Mouse (Mus musculus) urinary bladder, postnatal 4 days (tissue): ENCODE measurements at regions not wholly inside any gene's neighbourhood (a gene's known extent, or its start where the extent isn't known, plus 50 kb on each side); places are given as distances from the start of the nearest gene placed in this dataset.

Source experiments
- DNase-seq, 2 experiments: peaks; one replicate each; pipeline ENCODE4 v3.0.0; 2021 to 2022; ENCODE audit warnings: low spot score in 2 of 2

GRCm38 (mm10) chr13:37468304-37469178 is 123.5 kb downstream of the Ly86 start:
- DNase-seq = no peak

GRCm38 (mm10) chr13:37470230-37470907 is 125.4 kb downstream of the Ly86 start:
- DNase-seq = no peak

DNA sequence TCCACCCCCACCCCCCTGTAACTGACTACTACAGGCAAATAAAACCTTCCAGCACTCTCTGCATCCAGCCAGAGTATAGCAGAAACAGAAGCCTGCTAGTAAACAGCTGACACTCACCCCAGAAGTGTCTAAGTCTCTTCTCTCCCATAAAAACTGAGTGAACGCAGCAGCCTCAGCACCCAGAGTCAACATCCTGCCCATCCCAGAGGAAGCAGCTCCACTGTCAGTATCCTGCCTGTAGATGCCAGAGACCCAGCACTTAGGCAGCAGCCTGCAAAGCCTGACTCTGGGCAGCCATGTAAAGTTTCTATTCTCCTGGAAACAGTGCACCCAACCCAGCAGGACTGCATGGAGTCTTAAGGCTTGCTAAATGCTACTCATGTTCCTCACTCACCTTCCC is 128.4 kb downstream of the Ly86 start:
- DNase-seq = no peak

- no peak for DNase-seq
These were observed 130.8 kb downstream of the Ly86 start for GRCm38 (mm10) chr13:37475804-37476203.

GRCm38 (mm10) chr13:37476256-37477053 is 131.4 kb downstream of the Ly86 start:
- no peak for DNase-seq

DNA sequence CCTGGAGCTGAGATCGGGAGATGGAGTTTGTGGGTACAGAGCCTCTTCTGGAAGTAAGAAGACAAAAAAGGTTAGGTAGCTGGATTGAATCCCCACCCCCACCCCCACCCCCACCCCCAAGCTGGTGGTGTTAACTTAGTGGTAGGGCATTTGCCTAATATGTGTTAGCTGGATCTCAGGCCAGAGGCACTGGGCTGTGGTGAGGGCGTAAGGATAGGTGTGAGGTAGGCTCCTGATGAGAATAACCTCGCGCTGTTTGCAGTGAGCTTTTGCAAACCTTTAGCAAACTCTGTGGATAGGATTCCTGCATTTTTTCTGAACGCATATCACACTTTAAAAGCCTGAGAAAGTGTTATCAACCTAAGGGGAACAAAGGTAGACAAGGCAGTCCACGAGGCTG is 132.3 kb downstream of the Ly86 start:
- no peak for DNase-seq

DNA sequence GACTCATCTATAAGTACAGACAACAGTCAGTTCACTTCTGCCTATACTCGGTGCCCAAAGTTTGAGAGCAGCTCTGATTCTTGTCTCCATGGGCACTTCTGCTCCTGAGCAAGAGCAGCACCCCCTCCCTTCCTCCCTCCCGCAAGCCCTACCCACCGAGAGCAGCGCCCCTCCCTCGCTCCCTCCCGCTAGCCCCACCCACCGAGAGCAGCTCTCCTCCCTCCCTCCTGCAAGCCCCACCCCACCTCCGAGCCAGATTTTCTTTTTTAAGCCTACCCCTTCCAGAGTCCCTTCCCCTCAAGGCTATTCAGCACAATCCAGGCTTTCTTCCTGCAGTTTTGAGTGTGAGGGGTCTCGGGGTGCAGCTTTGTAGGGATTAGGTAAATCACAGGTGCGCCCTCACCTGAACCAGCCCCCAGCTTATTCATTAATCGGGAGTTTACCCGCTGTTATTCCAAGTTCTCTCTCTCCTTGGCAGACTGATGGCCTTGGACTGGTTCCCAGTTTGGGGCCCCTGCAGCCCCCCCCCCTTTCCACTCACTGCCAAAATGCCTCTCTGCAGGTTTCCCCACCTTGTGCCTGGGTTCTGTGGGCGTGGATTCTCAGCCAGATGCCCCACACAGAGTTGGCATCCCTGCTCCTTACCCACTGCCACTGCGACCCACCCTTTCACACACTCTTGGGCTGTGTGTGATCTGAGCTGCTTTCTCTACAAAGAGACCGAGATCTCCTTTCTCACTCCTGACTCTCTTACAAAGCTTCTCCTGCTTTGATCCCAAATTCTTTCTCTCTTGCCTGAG is 132.9 kb downstream of the Ly86 start:
- DNase-seq = peak in 1 of 2 experiments; percentile 69

DNA sequence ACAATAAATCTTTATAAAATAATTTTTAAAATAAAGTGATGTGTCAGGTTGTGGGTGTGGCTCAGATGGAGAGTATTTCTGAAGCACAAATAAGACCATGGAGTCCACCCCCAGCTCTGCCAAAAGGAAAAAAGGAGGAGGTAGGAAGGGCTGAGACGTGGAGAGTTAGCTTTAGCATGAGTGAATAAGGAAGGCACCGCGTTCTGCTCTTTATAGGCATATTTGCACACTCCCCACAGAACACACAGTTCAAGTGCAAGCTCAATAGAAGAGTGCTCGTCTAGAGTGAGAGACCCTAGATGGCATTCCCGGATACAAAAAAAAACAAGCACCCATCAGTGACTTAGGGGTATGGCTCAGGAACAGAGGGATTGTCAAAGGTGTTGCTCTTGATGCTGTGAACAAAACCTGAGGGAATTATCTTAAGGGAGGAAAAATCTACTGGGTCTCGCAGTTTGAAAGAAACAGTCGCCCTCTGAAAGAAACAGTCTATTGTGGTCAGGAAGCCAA is 134.2 kb downstream of the Ly86 start:
- no peak for DNase-seq

GRCm38 (mm10) chr13:37481514-37481913 is 136.5 kb downstream of the Ly86 start:
- DNase-seq = no peak

- no peak for DNase-seq
These were observed 137.0 kb downstream of the Ly86 start for GRCm38 (mm10) chr13:37482038-37482437.

GRCm38 (mm10) chr13:37482589-37482988 is 137.6 kb downstream of the Ly86 start:
- DNase-seq = peak; percentile 60 to 68

- DNase-seq = peak in 1 of 2 experiments; percentile 63
These were observed 138.2 kb downstream of the Ly86 start for GRCm38 (mm10) chr13:37483010-37483855.

- no peak for DNase-seq
These were observed 139.6 kb downstream of the Ly86 start for GRCm38 (mm10) chr13:37484631-37485030.

GRCm38 (mm10) chr13:37492115-37493001 is 147.3 kb downstream of the Ly86 start:
- peak in 1 of 2 experiments; percentile 47 for DNase-seq

DNA sequence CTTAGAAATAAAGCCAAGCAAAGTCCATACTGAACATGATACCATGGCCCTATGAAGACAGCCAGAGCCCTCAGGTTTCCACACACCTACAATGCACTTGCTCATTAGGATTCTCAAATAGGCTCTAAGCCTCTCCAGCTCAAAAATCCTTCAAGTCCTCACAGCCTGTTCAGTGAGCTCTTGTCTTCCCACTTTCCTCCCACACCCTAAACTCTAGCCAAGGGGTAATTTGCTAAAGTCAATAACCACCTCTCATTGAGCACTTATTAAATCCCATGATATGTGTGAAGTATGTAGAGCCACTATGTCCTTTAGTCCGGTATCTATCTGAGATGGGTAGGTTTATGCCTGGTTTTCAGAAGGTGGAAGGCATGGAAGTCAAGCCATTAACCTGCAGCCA is 148.3 kb downstream of the Ly86 start:
- DNase-seq = no peak

DNA sequence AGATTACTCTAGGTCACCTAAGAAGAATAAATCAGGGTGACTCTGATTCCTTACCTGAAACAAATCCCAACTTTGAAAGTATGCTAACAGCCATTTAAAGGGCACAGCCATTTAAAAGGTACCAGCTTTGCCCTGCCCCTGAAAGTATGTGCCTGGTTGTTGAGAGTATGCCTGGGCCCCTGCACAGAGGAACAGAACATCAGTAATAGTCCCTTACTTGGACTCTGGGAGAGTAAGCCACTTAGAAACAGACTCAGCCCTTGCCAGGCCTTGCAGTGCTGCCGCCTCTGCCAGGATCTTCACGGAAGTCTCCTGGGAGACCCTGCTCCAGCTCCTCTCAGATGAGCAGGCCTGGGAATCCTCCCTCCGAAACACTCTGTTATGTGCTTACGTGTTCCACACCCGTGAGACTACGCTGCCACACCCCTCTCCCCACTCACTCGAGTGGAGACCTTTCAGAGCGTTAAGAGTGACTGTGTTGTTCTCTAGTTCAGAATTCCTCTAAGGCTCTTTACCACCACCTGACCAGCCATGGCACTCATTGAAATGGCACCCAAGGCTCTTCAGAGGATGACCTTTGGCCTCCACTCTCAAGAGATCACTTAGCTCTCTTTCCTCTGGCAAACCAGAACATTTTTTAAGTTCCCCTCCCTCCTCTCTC is 150.4 kb downstream of the Ly86 start:
- DNase-seq = no peak

DNA sequence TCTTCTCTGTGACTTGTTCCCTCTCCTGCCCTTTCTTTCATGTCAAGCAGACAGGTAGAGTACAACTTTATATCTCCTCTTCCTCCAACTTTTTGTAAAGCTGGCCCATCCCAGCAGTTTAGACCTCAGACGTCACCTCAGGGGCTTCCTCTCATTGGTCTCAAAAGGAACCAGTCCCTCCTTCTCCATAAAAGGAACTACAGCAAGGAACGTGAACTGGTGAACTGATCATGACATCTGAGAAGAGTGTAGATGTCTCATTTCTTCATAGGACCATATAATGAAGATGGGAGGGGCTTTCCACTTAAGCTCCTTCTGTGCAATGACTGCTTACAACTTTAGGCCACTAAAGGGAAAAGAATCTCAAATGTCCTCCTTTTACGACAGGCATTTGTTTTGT is 153.0 kb downstream of the Ly86 start:
- no peak for DNase-seq

DNA sequence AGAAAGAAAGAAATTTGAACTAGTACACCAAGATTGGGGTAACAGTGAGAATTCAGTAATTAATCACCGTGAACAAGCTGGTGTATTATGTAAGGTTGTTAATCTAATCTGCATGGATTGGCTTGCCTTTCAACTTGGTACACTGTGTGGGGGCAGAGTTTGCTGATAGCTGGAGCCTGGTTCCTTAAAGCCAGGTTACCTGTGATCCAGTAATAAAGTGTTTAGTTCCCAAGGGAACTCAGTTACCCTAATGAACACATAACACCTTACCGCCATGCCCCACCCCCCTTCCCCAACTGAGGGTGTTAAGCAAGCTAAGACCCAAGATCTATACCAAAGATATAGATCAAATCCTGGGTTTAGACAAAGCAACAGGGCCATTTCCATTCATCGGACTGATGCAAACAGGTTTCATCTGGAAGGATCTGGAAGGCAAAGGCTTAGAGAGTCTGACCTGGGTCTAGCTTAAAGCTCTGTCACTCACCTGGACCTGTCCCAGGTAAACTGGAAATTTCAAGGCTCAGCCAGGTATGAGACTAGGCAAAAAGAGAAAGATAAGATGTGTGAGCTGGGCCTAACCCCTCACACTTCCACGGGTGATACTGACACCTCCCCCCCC is 155.8 kb downstream of the Ly86 start:
- no peak for DNase-seq
